Mouse (Mus musculus): ENCODE results near the gene Stra6. TPM values are rescaled to one million over a fixed set of nuclear protein-coding genes. Genes with fewer than 3 reads are reported as not detected.

Gene Stra6
- polyA plus RNA-seq, 1 experiment: 1.9 TPM

DNA sequence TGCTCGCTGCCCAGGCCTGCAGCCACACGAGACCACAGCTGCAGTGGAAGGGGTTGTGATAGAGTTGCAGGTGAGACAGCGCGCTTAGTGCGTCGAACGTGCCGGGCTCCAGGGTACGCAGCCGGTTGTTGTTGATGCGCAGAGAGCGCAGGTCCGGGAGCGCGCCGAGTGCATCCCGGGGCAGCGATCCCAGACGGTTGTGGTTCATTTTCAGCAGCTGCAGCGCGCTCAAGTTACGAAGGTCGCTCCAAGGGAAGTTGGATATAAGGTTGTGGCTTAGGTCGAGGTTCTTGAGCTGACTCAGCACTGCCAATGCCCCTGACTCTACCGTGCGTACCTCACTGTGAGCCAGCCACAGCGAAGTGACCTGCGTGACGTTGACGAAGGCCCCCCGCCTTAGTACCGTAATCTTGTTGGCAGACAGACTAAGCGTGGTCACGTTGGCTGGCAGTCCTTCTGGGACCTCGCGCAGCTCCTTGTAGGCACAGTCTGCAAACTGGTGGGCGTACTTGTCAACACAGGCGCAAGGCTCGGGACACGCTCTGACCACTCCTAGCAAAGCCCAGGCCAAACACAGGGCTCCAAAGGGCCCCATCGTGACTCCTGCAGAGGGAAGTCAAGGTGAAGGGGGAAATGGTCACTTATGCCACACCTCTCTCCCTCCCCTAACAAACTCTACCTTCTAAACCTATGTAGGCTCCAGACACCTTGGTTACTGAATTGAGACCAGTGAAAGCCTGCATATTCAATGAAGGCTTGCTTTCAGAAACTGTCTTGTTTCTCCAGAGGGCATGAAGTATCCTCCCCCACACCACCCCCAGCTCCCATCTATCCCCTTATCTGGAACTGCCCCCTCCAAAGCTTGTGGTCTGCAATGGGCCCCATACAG is 136.0 kb downstream of the Stra6 start:
- H3K27ac ChIP-seq (ENCODE audit: insufficient read depth, low read length): no peak overlapping the region
- peaks cover 37% of the 10 kb centered on the region for H3K27me3 ChIP-seq (ENCODE audit: control insufficient read depth, insufficient read depth, low read length)
- no peaks in the 10 kb centered on the region for H3K36me3 ChIP-seq (ENCODE audit: control insufficient read depth, insufficient read depth, low read length)
- TF ChIP-seq CTCF (IDR thresholded peaks at IDR 0.05; ENCODE audit: extremely low read depth, insufficient read depth, insufficient read length, insufficient replicate concordance): no peak
- TF ChIP-seq POLR2A (IDR thresholded peaks at IDR 0.05; ENCODE audit: low read depth, low read length): no peak
- no peak for DNase-seq (ENCODE audit: low read depth in 1 of 2, low spot score in 2 of 2)
- H3K4me3 ChIP-seq (ENCODE audit: extremely low read depth, insufficient read depth, insufficient read length): no peak overlapping the region
- peaks cover 22% of the 10 kb centered on the region for H3K4me1 ChIP-seq (ENCODE audit: control insufficient read depth, insufficient read depth, insufficient read length)
- WGBS: 4% methylated on average over 41 of the region's 41 CpGs

DNA sequence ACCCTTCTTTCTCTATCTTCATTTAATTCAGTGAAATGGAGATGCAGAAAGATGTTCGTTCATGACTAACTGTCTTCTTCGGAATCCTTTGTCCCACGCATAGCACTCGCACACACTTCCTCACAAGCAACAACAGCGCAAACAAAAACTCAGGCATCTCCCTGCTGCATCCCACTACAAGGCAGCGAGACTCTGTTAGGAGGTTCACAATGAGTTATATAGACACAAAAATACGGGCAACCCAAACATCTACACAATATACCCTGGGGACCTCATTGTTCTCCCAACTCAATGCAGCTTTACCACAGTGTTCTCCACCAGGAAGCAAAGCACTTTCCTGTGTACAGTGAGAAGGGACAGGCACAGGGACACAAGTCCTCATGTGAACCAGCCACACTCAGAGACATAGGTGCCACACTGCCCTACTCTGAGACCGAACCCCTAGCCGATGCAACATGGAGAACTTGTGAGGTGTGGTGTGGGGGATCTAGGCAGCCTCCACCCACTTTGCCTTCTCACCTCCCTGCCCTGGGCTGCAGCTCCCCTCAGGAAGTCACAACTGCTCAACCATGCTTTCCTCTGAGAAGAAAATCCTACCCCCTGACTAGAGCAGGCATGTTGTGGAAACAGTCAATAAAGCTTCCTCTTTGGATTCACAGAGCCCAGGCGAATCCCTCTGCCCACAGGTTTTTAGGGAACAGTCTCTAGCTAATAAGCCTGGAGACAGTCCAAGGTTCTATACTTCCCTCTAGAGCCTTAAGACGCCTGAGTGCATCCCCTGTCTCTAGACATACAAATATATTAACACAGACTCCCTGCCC is 136.9 kb downstream of the Stra6 start:
- H3K27ac ChIP-seq (ENCODE audit: insufficient read depth, low read length): no peak overlapping the region
- TF ChIP-seq POLR2A (IDR thresholded peaks at IDR 0.05; ENCODE audit: low read depth, low read length) (no peak), CTCF (IDR thresholded peaks at IDR 0.05; ENCODE audit: extremely low read depth, insufficient read depth, insufficient read length, insufficient replicate concordance) (no peak)
- H3K4me1 ChIP-seq (ENCODE audit: control insufficient read depth, insufficient read depth, insufficient read length): peaks cover 22% of the 10 kb centered on the region
- no peak for DNase-seq (ENCODE audit: low read depth in 1 of 2, low spot score in 2 of 2)
- peaks cover 37% of the 10 kb centered on the region for H3K27me3 ChIP-seq (ENCODE audit: control insufficient read depth, insufficient read depth, low read length)
- H3K36me3 ChIP-seq (ENCODE audit: control insufficient read depth, insufficient read depth, low read length): no peaks in the 10 kb centered on the region
- 11% methylated on average over 11 of the region's 11 CpGs for WGBS
- no peak overlapping the region for H3K4me3 ChIP-seq (ENCODE audit: extremely low read depth, insufficient read depth, insufficient read length)

DNA sequence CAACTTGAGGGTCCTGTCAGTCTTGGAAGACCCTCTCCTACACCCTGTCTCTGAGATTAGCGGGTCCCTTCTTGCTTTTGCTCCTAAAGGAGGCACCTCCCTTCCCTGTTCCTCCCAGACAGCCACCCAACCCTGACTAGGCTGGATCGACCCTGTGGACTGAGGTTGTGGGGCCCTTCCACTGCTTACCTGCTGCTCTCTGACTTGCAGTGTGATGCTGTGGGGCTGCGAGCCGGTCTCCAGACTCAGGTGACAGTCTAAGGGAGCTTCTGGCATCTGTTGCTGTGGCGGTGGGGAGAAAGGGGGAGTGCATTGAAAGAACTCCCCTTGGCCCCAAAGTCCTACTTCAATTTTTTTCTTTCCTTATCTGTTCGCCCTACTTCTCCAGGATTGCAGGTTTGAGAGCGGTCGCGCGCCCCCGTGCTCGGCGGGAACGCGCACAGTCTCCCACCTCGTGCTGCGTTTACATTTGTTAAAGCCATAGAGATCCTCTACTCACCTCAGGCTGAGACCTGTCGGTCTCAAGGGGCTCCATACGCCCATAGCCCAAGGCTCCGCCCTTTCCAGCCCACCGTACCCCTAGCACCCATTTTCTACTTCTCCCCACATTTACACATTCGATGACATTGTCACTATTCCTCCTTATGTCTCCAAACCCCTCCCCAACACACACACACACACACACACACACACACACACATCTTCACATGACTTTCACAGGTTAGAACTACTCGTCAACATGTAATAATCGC is 137.7 kb downstream of the Stra6 start:
- Histone ChIP-seq H3K4me3 (ENCODE audit: extremely low read depth, insufficient read depth, insufficient read length) (no peak overlapping the region), H3K27ac (ENCODE audit: insufficient read depth, low read length) (no peak overlapping the region), H3K36me3 (ENCODE audit: control insufficient read depth, insufficient read depth, low read length) (no peaks in the 10 kb centered on the region), H3K27me3 (ENCODE audit: control insufficient read depth, insufficient read depth, low read length) (peaks cover 35% of the 10 kb centered on the region), H3K4me1 (ENCODE audit: control insufficient read depth, insufficient read depth, insufficient read length) (peaks cover 22% of the 10 kb centered on the region)
- DNase-seq (ENCODE audit: low read depth in 1 of 2, low spot score in 2 of 2): no peak
- 8% methylated on average over 24 of the region's 24 CpGs for WGBS
- TF ChIP-seq CTCF (IDR thresholded peaks at IDR 0.05; ENCODE audit: extremely low read depth, insufficient read depth, insufficient read length, insufficient replicate concordance) (no peak), POLR2A (IDR thresholded peaks at IDR 0.05; ENCODE audit: low read depth, low read length) (no peak)

DNA sequence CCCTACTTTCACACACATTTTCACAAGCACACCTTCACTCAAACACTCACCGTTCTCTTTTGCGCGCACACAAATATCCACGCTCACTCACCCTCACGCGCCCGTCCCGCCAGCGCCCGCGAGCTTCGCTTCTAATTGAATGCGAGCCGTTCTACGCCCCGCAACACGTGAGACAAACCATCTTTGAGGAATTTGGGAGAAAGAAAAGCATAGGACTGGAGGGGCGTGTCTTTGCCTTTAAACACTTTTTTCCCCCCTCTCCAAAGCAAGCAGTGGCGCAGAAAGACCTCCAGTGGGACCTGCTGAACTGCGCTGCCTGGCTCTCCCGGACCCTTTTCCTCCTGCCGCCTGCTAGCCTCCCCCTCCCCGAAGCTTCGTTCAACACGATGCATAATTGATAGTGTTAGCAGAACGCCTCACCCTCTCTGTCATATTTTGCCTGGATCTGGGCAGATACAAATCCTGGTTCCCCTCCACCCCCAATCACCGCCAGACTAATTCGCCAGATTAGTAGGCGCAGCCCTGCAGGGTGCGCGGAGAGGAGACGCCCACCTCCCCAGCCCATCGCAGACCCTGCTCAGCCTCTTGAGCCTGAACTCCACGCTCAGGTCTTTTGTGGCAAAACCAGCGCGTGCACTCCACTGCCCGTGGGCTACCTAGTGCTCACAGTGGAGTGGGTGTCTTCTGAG is 138.4 kb downstream of the Stra6 start:
- Histone ChIP-seq H3K27ac (ENCODE audit: insufficient read depth, low read length) (no peak overlapping the region), H3K27me3 (ENCODE audit: control insufficient read depth, insufficient read depth, low read length) (peaks cover 32% of the 10 kb centered on the region), H3K36me3 (ENCODE audit: control insufficient read depth, insufficient read depth, low read length) (no peaks in the 10 kb centered on the region), H3K4me1 (ENCODE audit: control insufficient read depth, insufficient read depth, insufficient read length) (peaks cover 19% of the 10 kb centered on the region), H3K4me3 (ENCODE audit: extremely low read depth, insufficient read depth, insufficient read length) (no peak overlapping the region)
- no peak for DNase-seq (ENCODE audit: low read depth in 1 of 2, low spot score in 2 of 2)
- TF ChIP-seq CTCF (IDR thresholded peaks at IDR 0.05; ENCODE audit: extremely low read depth, insufficient read depth, insufficient read length, insufficient replicate concordance) (no peak), POLR2A (IDR thresholded peaks at IDR 0.05; ENCODE audit: low read depth, low read length) (no peak)
- 11% methylated on average over 37 of the region's 37 CpGs for WGBS

DNA sequence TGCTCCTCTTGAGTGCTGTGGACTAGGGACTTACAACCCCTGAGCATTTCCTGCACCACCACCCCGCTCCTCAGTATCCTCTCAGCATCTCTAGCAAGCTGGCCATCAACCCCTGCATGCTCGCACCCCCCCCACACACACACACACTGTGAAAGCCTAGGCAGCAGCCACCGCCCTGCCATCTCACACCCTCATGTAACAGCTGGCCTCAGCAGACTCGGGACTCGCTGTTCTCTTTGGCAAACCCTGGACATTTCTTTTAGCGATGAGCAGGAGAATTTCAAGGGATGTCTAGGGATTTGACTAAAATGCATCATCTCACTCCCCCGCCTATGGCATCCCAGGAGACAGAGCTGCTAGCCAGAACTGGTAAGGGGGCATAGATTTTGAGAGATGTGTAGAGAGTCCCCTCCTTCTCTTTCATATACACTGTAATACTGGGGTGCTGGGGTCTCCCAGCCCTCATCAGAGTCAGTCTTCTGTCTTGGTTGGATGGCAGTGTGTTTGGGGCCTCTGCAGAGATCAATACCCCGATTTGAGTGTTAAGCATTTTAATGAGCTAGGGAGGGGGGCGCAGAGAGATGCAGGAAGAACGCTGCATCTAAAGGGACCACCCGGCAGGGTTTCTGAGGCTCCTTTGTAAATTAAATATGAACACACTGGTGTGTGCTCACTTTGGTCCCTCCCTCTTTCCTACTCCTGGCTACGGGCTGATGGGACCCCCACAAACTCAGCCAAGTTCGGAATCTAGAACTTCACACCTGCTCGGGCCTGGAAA is 139.3 kb downstream of the Stra6 start:
- WGBS: 18% methylated on average over 14 of the region's 14 CpGs
- TF ChIP-seq POLR2A (IDR thresholded peaks at IDR 0.05; ENCODE audit: low read depth, low read length): no peak
- no peak for TF ChIP-seq CTCF (IDR thresholded peaks at IDR 0.05; ENCODE audit: extremely low read depth, insufficient read depth, insufficient read length, insufficient replicate concordance)
- H3K36me3 ChIP-seq (ENCODE audit: control insufficient read depth, insufficient read depth, low read length): no peaks in the 10 kb centered on the region
- no peak overlapping the region for H3K4me3 ChIP-seq (ENCODE audit: extremely low read depth, insufficient read depth, insufficient read length)
- no peak for DNase-seq (ENCODE audit: low read depth in 1 of 2, low spot score in 2 of 2)
- peaks cover 13% of the 10 kb centered on the region for H3K4me1 ChIP-seq (ENCODE audit: control insufficient read depth, insufficient read depth, insufficient read length)
- peaks cover 26% of the 10 kb centered on the region for H3K27me3 ChIP-seq (ENCODE audit: control insufficient read depth, insufficient read depth, low read length)
- H3K27ac ChIP-seq (ENCODE audit: insufficient read depth, low read length): no peak overlapping the region

Other genes with a start within 250 kb of the Stra6 start
- 35.2 and 38.6 TPM in 2 replicates for gene Arid3b, start 227.0 kb upstream of the Stra6 start, polyA plus RNA-seq (2012; rRNA removed)
- 88.3 and 131 TPM in 2 replicates for gene Ubl7, start 152.8 kb upstream of the Stra6 start, polyA plus RNA-seq (2012; rRNA removed)
- 26.1 and 35.7 TPM in 2 replicates for gene Sema7a, start 123.7 kb upstream of the Stra6 start, polyA plus RNA-seq (2012; rRNA removed)
- gene Cyp11a1, start 57.4 kb upstream of the Stra6 start, polyA plus RNA-seq (2012; rRNA removed): 0.52 and 0.67 TPM in 2 replicates
- 0.06 and 0.09 TPM in 2 replicates for gene Ccdc33, start 55.0 kb downstream of the Stra6 start, polyA plus RNA-seq (2012; rRNA removed)
- gene Islr, start 140.5 kb downstream of the Stra6 start, polyA plus RNA-seq (2012; rRNA removed): 21.9 and 27.7 TPM in 2 replicates
- 0.28 and 0.67 TPM in 2 replicates for gene Islr2, start 140.5 kb downstream of the Stra6 start, polyA plus RNA-seq (2012; rRNA removed)
- 91.6 and 121 TPM in 2 replicates for gene Pml, start 186.0 kb downstream of the Stra6 start, polyA plus RNA-seq (2012; rRNA removed)
- gene Stoml1, start 189.4 kb downstream of the Stra6 start, polyA plus RNA-seq (2012; rRNA removed): 55.5 and 63.5 TPM in 2 replicates
- 26.6 and 29.5 TPM in 2 replicates for gene Loxl1, start 249.4 kb downstream of the Stra6 start, polyA plus RNA-seq (2012; rRNA removed)

All from spleen, adult 2 months (tissue).